Mouse (Mus musculus) spleen, adult 12 weeks (tissue): ENCODE measurements around the gene Pak2.
A peak's percentile ranks its signal among the peaks of the same experiment; 100 is the strongest.
"Not testable (repeated sequence)": the region's sequence is repeated elsewhere in the genome, so short reads cannot be mapped to it uniquely, and the experiment has no call there.

Experiments
- DNase-seq: peaks from one replicate; pipeline ENCODE4 v3.0.0; 2022; ENCODE audit warnings: low spot score

Pak2 gene

GRCm38 (mm10) chr16:32078991-32079511 lies at the start of gene Pak2:
TSS of gene Pak2 (minus strand) at chr16:32079342.
- DNase-seq: peak; percentile 82

DNA sequence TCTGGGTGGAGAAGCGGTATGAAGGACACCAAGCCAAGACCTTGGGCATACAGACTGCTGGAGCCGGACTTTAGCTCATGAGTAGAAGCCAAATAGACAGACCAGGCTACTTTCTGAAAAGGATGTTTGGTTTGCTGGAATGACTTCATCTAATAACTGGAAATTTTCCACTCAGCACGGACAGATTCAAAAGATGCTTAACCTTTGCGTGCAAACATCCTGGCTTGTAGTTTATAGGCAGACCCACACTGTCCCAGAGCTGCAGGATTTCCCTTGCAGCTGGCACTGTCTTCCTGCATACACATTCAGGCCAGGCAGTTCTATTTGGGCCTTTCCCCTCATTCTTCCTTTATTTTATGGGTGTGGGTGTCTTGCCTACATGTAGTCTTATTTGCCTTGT lies 47.9 kb upstream of the Pak2 start:
- DNase-seq: no peak

DNA sequence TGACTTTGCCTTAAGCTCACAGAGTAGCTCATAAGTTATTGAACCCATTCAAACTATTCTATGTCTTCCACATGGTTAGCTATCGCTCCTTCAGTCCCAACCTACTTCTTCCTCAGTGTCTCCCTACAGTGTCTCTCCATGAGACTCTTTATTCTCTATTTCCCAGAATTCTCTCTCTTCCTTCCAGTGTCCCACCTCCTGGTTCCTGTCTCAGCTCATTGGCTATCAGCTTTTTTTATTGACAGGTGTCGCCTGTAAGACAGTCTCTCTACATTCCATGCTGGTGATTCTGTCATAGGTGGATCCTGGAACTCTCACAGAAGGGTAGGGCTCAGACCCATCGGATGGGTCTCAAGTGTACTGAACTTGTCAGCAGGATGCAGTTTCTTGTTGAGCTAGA lies 46.2 kb upstream of the Pak2 start:
- DNase-seq: no peak

GRCm38 (mm10) chr16:32124444-32125335 lies 45.5 kb upstream of the Pak2 start:
- no peak for DNase-seq

DNA sequence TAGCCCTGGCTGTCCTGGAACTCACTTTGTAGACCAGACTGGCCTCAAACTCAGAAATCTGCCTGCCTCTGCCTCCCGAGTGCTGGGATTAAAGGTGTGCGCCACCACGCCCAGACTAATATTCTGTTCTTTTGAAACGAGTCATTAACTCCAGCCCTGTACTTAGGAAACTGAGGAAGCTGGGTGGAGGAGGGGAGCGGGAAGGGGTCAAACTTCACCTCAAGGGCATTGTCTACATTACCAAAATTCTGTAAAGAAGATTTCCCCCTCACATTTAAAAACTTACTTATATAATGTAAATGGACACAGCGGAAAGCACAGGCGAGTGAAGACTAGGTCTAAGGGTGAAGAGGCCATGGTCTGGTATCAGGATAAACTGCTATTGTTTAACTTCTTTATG lies 44.9 kb upstream of the Pak2 start:
- no peak for DNase-seq

GRCm38 (mm10) chr16:32120454-32120853 lies 41.3 kb upstream of the Pak2 start:
- no peak for DNase-seq

GRCm38 (mm10) chr16:32116186-32116585 lies 37.0 kb upstream of the Pak2 start:
- DNase-seq: no peak

DNA sequence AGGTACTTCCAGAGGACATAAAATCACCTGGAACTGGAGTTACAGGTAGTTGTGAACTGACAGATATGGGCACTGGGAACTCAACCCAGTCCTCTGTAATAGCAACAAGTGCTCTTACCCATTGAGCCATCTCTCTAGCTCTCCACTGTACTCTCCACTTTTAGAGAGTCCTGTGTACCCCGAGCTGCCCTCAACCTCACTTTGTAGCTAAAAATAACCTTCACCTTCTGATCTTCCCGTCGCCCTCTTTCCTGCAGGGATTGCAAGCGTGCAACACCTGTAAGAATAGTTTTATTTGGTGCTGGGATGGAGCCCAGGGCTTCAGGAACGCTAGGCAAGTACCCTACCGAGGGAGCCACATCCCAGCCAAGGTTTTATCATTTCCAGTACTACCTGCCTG lies 36.6 kb upstream of the Pak2 start:
- DNase-seq: no peak

DNA sequence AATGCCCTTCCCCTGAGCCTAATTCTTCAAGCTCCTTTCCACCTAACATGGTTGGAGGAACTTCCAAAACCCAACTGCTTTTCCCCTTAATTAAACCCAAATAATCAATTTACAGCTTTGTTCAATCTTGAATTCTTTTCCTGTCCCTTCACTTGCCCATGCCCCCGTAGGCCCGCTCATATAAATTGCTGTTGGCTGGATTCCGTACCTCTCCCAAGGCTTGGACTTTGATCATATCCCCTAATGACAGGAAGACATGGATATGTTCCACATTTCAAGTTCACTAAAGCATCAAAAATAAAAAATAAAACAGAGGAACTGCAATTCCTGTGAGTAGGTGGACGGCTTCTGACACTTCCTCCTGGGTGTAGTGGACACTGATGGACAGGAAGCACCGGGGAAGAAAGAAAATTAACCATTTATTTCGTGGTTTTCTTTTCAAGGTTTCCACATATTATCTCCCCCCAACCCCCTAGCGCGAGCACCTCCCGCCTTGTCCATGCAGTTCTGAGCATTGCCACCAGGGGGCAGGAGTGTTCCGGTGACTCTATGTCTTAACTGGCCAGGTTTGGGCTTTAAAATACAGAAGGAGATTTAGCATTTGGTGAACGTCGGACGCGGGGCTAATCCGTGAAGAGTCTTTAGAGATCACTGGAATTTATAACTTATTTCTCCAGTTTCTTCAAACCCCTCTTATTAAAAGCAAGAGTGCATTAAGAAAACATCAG lies 36.0 kb upstream of the Pak2 start:
- peak; percentile 75 for DNase-seq

- DNase-seq: no peak
These were observed 35.3 kb upstream of the Pak2 start for GRCm38 (mm10) chr16:32114406-32114805.

DNA sequence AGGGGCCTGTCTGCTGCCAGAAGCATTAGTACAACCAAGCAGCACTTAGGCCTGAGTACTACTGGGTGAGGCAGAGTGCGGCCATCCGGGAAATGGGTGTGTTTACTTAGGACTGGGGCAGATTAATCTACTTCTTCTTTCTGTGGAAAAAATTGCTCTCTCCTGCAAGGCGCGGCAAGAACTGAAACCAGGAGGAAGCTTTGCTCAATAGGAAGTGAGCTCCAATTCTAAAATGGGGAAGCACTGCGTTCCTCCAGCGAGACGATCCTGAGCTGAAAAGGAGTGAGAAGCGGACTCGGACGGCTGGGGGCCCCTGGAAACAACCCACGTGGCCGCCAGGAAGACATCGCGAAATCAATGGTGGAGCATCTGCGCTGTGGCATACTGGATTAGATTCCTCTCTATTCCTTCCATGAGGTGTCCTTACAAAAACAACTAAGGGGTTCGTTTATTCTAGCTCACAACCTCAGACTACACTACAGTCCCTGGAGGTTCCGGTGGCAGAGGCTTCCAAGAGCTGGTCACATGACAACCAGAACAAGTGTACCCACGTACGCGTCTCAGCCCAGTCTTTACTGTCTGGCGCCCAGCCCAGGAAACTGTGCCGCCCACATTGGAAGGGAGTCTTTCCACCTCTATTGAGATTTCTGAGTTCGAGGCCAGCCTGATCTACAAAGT lies 34.5 kb upstream of the Pak2 start:
- peak; percentile 40 for DNase-seq

GRCm38 (mm10) chr16:32110951-32111699 lies 32.0 kb upstream of the Pak2 start:
- DNase-seq: no peak

- no peak for DNase-seq
These were observed 29.4 kb upstream of the Pak2 start for GRCm38 (mm10) chr16:32108578-32108977.

- no peak for DNase-seq
These were observed 29.0 kb upstream of the Pak2 start for GRCm38 (mm10) chr16:32108170-32108569.

GRCm38 (mm10) chr16:32107342-32108045 lies 28.4 kb upstream of the Pak2 start:
- DNase-seq: no peak

GRCm38 (mm10) chr16:32105698-32106097 lies 26.6 kb upstream of the Pak2 start:
- DNase-seq: no peak

- no peak for DNase-seq
These were observed 23.2 kb upstream of the Pak2 start for GRCm38 (mm10) chr16:32102295-32102694.

- DNase-seq: peak; percentile 87
These were observed 20.6 kb upstream of the Pak2 start, which contains the start of the genes Pigx and Cep19 for GRCm38 (mm10) chr16:32099638-32100150. TSS of gene Pigx (minus strand) at chr16:32099740. TSS of gene Cep19 (plus strand) at chr16:32099800.

DNA sequence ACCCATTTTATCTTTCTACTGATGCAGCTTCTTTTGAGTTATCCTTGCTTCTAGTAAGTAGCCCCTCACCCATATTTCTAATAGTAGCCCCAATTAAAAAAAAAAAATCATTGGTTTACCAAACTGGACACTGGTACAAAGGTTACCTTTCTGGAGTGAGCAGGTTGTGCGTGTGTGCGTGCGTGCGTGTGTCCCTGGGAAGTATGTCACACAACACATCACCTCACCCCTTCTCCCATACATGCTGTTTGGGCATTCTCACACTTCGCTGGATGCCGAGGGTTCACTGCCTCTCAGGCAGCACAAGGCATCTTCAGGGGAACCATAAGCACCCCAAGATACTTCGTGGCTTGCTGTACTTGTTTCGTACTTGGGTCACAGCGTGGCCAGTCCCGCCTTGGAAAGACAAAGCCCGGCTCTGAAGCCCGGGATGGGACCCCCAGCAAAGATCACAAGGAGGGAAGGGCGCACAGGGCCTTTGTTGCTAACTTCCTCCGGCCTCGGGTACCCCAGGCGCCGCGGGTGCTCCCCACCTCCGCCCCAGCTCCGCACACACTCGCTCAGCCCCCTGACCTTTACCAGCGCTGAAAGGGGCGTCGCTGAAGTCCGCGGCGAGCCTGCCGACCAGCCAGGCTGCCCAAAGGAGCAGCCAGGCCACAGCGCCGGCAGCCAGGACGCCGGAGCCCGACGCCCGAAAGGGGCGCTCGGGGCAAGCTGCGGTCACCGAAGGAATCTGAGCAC lies 19.9 kb upstream of the Pak2 start:
- no peak for DNase-seq

- not testable (repeated sequence) for DNase-seq
These were observed 18.6 kb upstream of the Pak2 start for GRCm38 (mm10) chr16:32097757-32098156.
